Mouse (Mus musculus) neural tube, embryonic 14.5 days (tissue): Measurements from ENCODE around the gene Hnrnpf. TPM values are rescaled to one million over a fixed set of nuclear protein-coding genes. Genes with fewer than 3 reads are reported as not detected.

ENCODE experiments used
- microRNA-seq: library from miRNA; unstranded; fragments of <30 nt; microRNA quantifications from one replicate; pipeline ENCODE4, GENCODE M21; 2016
- polyA plus RNA-seq: library from polyadenylated mRNA; unstranded; fragments of >200 nt; fragmentation: Nextera tagmentation; extraction: Ambion mirVana; gene quantifications from 2 replicates; pipeline ENCODE4 v1.2.1, GENCODE M21; 2014

Gene Hnrnpf
- polyA plus RNA-seq, 1 experiment from 2014 or later = 187 TPM

Small RNA genes within 50 kb of the gene (microRNA-seq; reads per million reads assigned to microRNA genes)
- not detected for gene Gm25535

Other genes starting within 250 kb of the Hnrnpf start
- gene Zfp637, start 59.1 kb upstream of the Hnrnpf start, polyA plus RNA-seq = 147 and 150 TPM in 2 replicates
- gene Zfp239, start 38.2 kb upstream of the Hnrnpf start, polyA plus RNA-seq = 13.3 and 14.9 TPM in 2 replicates
- 1.8 and 4.0 TPM in 2 replicates for gene Fxyd4, start 37.4 kb downstream of the Hnrnpf start, polyA plus RNA-seq
- 1.4 and 1.6 TPM in 2 replicates for gene Rasgef1a, start 111.1 kb downstream of the Hnrnpf start, polyA plus RNA-seq
- gene Csgalnact2, start 238.8 kb downstream of the Hnrnpf start, polyA plus RNA-seq = 12.6 and 13.2 TPM in 2 replicates